Mouse (Mus musculus) lung, embryonic 15.5 days (tissue): Measurements from ENCODE around the gene Tmem82. TPM values are rescaled to one million over a fixed set of nuclear protein-coding genes. Genes with fewer than 3 reads are reported as not detected.

ENCODE experiments used
- ATAC-seq: fragments of 200-750 bp; cut with Nextera tagmentation; 2 replicates; pipeline ENCODE4 v1.8.0; 2017; ENCODE audit warnings: moderate number of reproducible peaks, borderline replicate concordance; ENCODE audit not compliant: low FRiP score, low TSS enrichment; ENCODE audit errors: extremely low read depth
- H3K27ac ChIP-seq: fragments of 300-500 bp; sonication (generic); 2 replicates; pipeline ENCODE4 v1.5.1; 2015; ENCODE audit warnings: moderate library complexity, mild to moderate bottlenecking, inconsistent platforms
- H3K27me3 ChIP-seq: fragments of 300-500 bp; sonication (generic); 2 replicates; pipeline ENCODE4 v1.6.1; 2015; ENCODE audit warnings: inconsistent platforms
- H3K36me3 ChIP-seq: fragments of 300-500 bp; sonication (generic); 2 replicates; pipeline ENCODE4 v1.6.1; 2015; ENCODE audit warnings: inconsistent platforms
- H3K4me1 ChIP-seq: fragments of 300-500 bp; sonication (generic); 2 replicates; pipeline ENCODE4 v1.6.1; 2015; ENCODE audit warnings: inconsistent platforms
- H3K4me2 ChIP-seq: fragments of 300-500 bp; sonication (generic); 2 replicates; pipeline ENCODE4 v1.6.1; 2015; ENCODE audit warnings: inconsistent platforms, mild to moderate bottlenecking, moderate library complexity
- H3K4me3 ChIP-seq: fragments of 300-500 bp; sonication (generic); 2 replicates; pipeline ENCODE4 v1.5.1; 2015; ENCODE audit warnings: mild to moderate bottlenecking, inconsistent platforms
- H3K9ac ChIP-seq: fragments of 300-500 bp; sonication (generic); 2 replicates; pipeline ENCODE4 v1.6.1; 2015; ENCODE audit warnings: inconsistent platforms
- H3K9me3 ChIP-seq: fragments of 300-500 bp; sonication (generic); 2 replicates; pipeline ENCODE4 v1.6.1; 2016; ENCODE audit warnings: inconsistent platforms
- WGBS: fragments of 180-500 bp; shearing (Covaris S2); methylation state at CpG from one replicate; pipeline ENCODE4 v1.1.7; 2015; 5-methylcytosine and 5-hydroxymethylcytosine counted together
- polyA plus RNA-seq: library from polyadenylated mRNA; unstranded; fragments of >200 nt; fragmentation: Nextera tagmentation; extraction: Ambion mirVana; gene quantifications from 2 replicates; pipeline ENCODE4 v1.2.1, GENCODE M21; 2015

Gene Tmem82
- polyA plus RNA-seq, 1 experiment from 2014 or later = 0.49 TPM

- no peak overlapping the region for H3K9ac ChIP-seq
- no peak overlapping the region for H3K4me3 ChIP-seq
- H3K27ac ChIP-seq = no peak overlapping the region
- peaks cover 16% of the 10 kb centered on the region for H3K4me1 ChIP-seq
- WGBS = 78% methylated on average over 8 of the region's 8 CpGs
- peaks cover 11% of the 10 kb centered on the region; the same call in 1 of the 2 replicates for H3K36me3 ChIP-seq
- no peak for ATAC-seq
- H3K27me3 ChIP-seq = no peaks in the 10 kb centered on the region
- H3K4me2 ChIP-seq = no peak overlapping the region
- H3K9me3 ChIP-seq = no peaks in the 10 kb centered on the region
Observed at GRCm38 (mm10) chr4:141653044-141653443, 34.6 kb upstream of the Tmem82 start.

DNA sequence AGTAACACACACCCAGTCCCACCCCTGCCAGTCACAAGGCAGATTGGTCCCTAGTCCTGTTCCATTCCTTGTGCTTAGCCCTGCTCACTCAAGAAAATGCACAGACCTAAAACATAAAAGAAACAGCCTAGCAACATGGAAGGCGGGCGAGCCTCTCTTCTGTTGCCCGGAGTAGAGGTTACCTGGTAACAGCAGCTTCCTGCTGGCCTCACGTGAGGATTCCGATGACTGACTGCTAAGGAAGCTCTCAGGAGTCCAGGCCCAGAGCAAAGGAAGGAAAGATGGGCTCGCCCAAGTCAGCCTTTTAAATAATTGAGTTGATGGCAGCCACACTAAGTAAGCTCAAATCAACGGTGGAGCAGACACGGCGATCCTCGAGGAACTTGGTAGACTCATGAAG lies 33.5 kb upstream of the Tmem82 start:
- Histone ChIP-seq H3K4me2 (no peak overlapping the region), H3K4me3 (no peak overlapping the region), H3K9me3 (no peaks in the 10 kb centered on the region), H3K27ac (no peak overlapping the region), H3K9ac (no peak overlapping the region), H3K36me3 (peaks cover 14% of the 10 kb centered on the region; the same call in 1 of the 2 replicates), H3K4me1 (peaks cover 16% of the 10 kb centered on the region), H3K27me3 (no peaks in the 10 kb centered on the region)
- WGBS = 90% methylated on average over 10 of the region's 10 CpGs
- no peak for ATAC-seq

DNA sequence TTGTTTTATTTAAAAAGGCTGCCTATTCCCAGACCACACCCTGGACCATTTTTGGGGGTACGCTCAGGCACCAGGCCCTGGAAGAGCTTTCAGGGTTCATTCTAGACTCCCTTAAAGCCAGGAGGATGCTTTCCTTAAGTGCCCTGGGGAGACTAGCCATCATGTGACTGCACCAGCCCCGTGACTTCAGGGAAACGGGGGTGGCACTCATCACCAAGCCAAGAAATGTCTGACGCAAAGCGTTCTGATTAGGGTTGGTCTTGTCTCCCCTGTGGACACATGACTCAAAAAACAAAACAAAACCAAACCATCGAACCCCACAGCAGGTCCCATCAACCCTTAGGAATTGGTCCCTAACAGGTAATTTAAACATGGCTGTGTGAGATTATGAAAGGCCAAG lies 32.9 kb upstream of the Tmem82 start:
- no peak for ATAC-seq
- Histone ChIP-seq H3K4me2 (no peak overlapping the region), H3K9ac (no peak overlapping the region), H3K27me3 (no peaks in the 10 kb centered on the region), H3K4me3 (no peak overlapping the region), H3K36me3 (peaks cover 14% of the 10 kb centered on the region; the same call in 1 of the 2 replicates), H3K9me3 (no peaks in the 10 kb centered on the region), H3K27ac (no peak overlapping the region), H3K4me1 (peaks cover 16% of the 10 kb centered on the region)
- 87% methylated on average over 6 of the region's 6 CpGs for WGBS

DNA sequence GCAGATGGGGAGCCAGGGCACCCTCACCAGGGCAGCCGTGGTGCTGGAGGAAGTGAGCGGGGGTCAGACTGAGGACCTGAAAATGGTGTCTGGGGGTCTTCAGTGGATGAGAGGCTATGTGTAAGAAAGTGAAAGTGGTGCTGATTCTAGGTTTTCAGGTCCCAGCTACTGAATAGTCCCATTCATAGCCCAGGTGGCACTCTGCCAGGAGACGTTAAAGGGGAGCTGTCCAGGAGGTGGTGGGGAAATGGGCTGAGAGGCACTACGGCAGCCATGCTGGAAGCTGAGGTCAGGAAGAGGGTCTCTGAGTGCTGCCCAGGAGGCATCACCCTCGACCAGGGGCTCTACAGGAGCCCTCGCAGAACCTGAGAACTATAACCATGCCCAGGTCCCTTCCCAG lies 30.8 kb upstream of the Tmem82 start:
- peak; percentile 10; the same call in 1 of the 2 replicates for ATAC-seq
- Histone ChIP-seq H3K36me3 (peaks cover 14% of the 10 kb centered on the region; the same call in 1 of the 2 replicates), H3K4me3 (no peak overlapping the region), H3K27me3 (no peaks in the 10 kb centered on the region), H3K4me1 (peaks cover 17% of the 10 kb centered on the region), H3K27ac (0 out of 2 replicates have a peak overlapping the region, but pooled peaks have one; percentile 16), H3K4me2 (no peak overlapping the region), H3K9me3 (no peaks in the 10 kb centered on the region), H3K9ac (no peak overlapping the region)
- WGBS = 45% methylated on average over 6 of the region's 6 CpGs

GRCm38 (mm10) chr4:141648262-141648661 lies 29.8 kb upstream of the Tmem82 start:
- no peaks in the 10 kb centered on the region for H3K27me3 ChIP-seq
- no peak for ATAC-seq
- no peak overlapping the region for H3K4me2 ChIP-seq
- no peak overlapping the region for H3K9ac ChIP-seq
- no peak overlapping the region for H3K4me3 ChIP-seq
- H3K4me1 ChIP-seq = peaks cover 27% of the 10 kb centered on the region
- no peaks in the 10 kb centered on the region for H3K9me3 ChIP-seq
- WGBS = 98% methylated on average over 5 of the region's 5 CpGs
- H3K27ac ChIP-seq = no peak overlapping the region
- H3K36me3 ChIP-seq = peaks cover 14% of the 10 kb centered on the region; the same call in 1 of the 2 replicates

GRCm38 (mm10) chr4:141647187-141647586 lies 28.8 kb upstream of the Tmem82 start:
- H3K27me3 ChIP-seq = no peaks in the 10 kb centered on the region
- H3K9ac ChIP-seq = no peak overlapping the region
- no peak for ATAC-seq
- 86% methylated on average over 3 of the region's 3 CpGs for WGBS
- no peak overlapping the region for H3K4me2 ChIP-seq
- peaks cover 33% of the 10 kb centered on the region for H3K4me1 ChIP-seq
- peaks cover 11% of the 10 kb centered on the region; the same call in 1 of the 2 replicates for H3K36me3 ChIP-seq
- no peak overlapping the region for H3K4me3 ChIP-seq
- no peaks in the 10 kb centered on the region for H3K9me3 ChIP-seq
- H3K27ac ChIP-seq = no peak overlapping the region

GRCm38 (mm10) chr4:141645988-141646387 lies 27.6 kb upstream of the Tmem82 start:
- no peak overlapping the region for H3K27ac ChIP-seq
- H3K4me3 ChIP-seq = no peak overlapping the region
- no peaks in the 10 kb centered on the region for H3K9me3 ChIP-seq
- ATAC-seq = no peak
- H3K36me3 ChIP-seq = peaks cover 12% of the 10 kb centered on the region
- H3K4me1 ChIP-seq = peaks cover 41% of the 10 kb centered on the region
- H3K4me2 ChIP-seq = no peak overlapping the region
- H3K9ac ChIP-seq = no peak overlapping the region
- H3K27me3 ChIP-seq = no peaks in the 10 kb centered on the region
- WGBS = 91% methylated on average over 8 of the region's 8 CpGs

DNA sequence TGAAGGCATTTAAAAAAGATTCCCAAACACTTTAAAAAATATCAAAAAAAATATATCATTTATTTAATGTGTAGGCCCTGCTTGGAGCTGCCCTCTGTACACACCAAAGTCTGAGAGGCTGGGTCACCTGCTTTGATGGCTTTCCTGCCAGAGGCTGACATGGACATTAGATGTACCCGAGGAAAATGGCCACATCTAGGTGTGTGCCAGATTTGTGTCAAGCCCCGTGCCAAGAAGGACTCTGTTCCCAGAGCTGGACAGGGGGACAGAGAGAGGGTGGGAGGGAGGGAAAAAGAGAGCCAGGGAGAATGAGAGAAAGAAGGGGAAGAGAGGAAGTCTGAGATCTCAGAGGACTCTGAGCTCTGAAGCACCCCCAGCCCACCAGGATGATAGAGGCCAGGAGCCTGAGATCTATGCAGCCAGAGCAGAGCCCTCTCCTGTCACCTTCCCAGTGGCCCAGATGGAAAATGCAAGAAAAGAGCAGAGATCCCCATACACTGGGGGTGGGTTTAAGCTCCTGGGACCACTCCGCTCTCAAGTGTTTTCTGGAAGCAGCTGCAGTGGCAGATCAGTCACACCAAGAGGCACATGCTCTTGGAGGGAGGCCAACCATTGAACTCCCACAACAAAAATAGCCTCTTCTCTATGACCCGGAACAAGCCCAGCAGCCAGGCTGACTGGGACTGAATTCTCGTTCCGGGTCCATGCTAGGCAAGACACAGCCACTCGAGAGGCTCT lies 24.9 kb upstream of the Tmem82 start:
- WGBS = 27% methylated on average over 7 of the region's 7 CpGs
- H3K4me2 ChIP-seq = peak overlapping the region; percentile 33
- no peak overlapping the region for H3K9ac ChIP-seq
- H3K27me3 ChIP-seq = no peaks in the 10 kb centered on the region
- peak overlapping the region; percentile 93 for H3K27ac ChIP-seq
- ATAC-seq = peak; percentile 85
- peaks cover 28% of the 10 kb centered on the region for H3K4me1 ChIP-seq
- no peak overlapping the region for H3K4me3 ChIP-seq
- H3K36me3 ChIP-seq = peaks cover 28% of the 10 kb centered on the region
- H3K9me3 ChIP-seq = no peaks in the 10 kb centered on the region

DNA sequence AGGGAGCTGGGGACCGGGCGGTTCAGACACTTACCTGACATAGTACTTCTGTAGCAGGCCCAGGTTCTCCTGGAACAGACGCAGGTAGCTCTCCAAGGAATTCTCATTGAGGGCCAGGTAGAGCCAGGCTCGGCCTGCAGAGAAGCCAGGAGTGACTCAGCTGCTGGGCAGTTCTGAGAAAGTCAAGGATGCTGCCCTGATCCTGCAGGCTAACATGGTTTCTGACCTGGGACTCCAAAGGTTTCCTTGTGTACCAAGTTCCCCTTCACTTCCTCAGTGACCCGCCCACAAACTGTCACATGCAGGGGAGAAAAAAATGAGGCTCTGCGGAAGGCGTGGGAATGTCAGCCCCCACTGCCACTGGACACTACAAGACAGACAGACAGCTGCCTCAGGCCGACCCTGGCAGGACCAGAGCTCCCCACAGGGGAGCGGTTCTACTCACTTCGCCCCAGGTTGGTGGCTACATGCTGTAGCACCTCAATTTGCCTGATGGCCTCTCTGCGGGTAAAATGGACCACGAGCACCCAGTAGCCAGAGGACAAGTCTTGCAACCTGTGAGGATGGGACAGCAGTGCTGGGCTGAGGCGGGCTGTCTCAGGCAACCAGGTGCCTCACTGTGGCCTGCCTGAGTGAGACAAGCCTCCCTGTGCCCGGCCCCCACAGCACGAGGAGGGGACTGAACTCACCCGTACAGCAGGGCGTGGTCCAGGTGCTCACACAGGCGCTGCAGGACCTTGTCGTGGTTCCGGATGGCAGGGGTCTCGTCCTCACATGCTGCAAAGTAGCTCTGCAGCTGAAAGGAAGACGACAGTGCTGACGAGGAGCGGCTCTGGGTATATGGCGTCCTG lies 23.8 kb upstream of the Tmem82 start:
- Histone ChIP-seq H3K4me2 (no peak overlapping the region), H3K9ac (no peak overlapping the region), H3K27me3 (no peaks in the 10 kb centered on the region), H3K9me3 (no peaks in the 10 kb centered on the region), H3K36me3 (peaks cover 34% of the 10 kb centered on the region), H3K4me1 (peaks cover 28% of the 10 kb centered on the region), H3K4me3 (no peak overlapping the region), H3K27ac (peak overlapping the region; percentile 93)
- no peak for ATAC-seq
- 82% methylated on average over 25 of the region's 25 CpGs for WGBS

DNA sequence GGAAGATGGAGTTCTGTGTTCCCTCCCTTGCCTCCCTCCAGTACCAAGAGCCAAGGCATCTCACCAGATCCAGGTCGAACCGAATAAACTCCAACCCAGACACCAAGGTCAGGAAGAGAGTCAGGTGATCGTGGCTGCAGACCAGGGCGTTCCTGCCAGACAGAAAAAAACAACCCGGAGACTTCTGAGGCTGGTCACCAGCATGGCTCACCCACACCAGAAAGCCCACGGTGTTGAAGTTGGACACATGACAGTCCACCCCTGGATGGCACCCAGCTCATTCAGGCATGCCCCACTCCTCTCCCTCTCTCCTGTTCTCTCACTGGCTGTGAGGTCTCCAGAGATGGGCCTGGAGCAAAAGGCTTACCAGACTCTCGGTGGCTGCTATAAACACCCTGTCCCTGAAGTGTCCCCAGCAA lies 22.9 kb upstream of the Tmem82 start:
- peaks cover 41% of the 10 kb centered on the region for H3K36me3 ChIP-seq
- peaks cover 28% of the 10 kb centered on the region for H3K4me1 ChIP-seq
- WGBS = 71% methylated on average over 7 of the region's 7 CpGs
- no peaks in the 10 kb centered on the region for H3K27me3 ChIP-seq
- H3K27ac ChIP-seq = 0 out of 2 replicates have a peak overlapping the region, but pooled peaks have one; percentile 93
- no peak overlapping the region for H3K4me3 ChIP-seq
- H3K9me3 ChIP-seq = no peaks in the 10 kb centered on the region
- H3K9ac ChIP-seq = no peak overlapping the region
- H3K4me2 ChIP-seq = no peak overlapping the region
- no peak for ATAC-seq

- no peak overlapping the region for H3K4me2 ChIP-seq
- no peak overlapping the region for H3K9ac ChIP-seq
- ATAC-seq = no peak
- no peak overlapping the region for H3K4me3 ChIP-seq
- H3K36me3 ChIP-seq = peaks cover 50% of the 10 kb centered on the region
- 72% methylated on average over 11 of the region's 11 CpGs for WGBS
- H3K4me1 ChIP-seq = peaks cover 28% of the 10 kb centered on the region
- no peaks in the 10 kb centered on the region for H3K9me3 ChIP-seq
- H3K27me3 ChIP-seq = no peaks in the 10 kb centered on the region
- H3K27ac ChIP-seq = no peak overlapping the region
Observed at GRCm38 (mm10) chr4:141639474-141639873, 21.0 kb upstream of the Tmem82 start.

- Histone ChIP-seq H3K27me3 (no peaks in the 10 kb centered on the region), H3K4me1 (peaks cover 3% of the 10 kb centered on the region; the same call in 1 of the 2 replicates), H3K9me3 (no peaks in the 10 kb centered on the region), H3K4me2 (no peak overlapping the region), H3K36me3 (peaks cover 73% of the 10 kb centered on the region), H3K9ac (no peak overlapping the region), H3K27ac (no peak overlapping the region), H3K4me3 (no peak overlapping the region)
- WGBS = 91% methylated on average over 5 of the region's 5 CpGs
- ATAC-seq = no peak
Observed at GRCm38 (mm10) chr4:141636693-141637092, 18.3 kb upstream of the Tmem82 start.
